Mouse (Mus musculus) cerebellum, postnatal 36 days (tissue): Measurements from ENCODE around the gene Gng7.
A peak's percentile ranks its signal among the peaks of the same experiment; 100 is the strongest.
"Not testable (repeated sequence)": the region's sequence is repeated elsewhere in the genome, so short reads cannot be mapped to it uniquely, and the experiment has no call there.

ENCODE experiments used
- DNase-seq, 2 experiments: peaks; one replicate each; pipeline ENCODE4 v3.0.0; 2021 to 2022; ENCODE audit warnings: mixed read lengths in 2 of 2

Gene Gng7

DNA sequence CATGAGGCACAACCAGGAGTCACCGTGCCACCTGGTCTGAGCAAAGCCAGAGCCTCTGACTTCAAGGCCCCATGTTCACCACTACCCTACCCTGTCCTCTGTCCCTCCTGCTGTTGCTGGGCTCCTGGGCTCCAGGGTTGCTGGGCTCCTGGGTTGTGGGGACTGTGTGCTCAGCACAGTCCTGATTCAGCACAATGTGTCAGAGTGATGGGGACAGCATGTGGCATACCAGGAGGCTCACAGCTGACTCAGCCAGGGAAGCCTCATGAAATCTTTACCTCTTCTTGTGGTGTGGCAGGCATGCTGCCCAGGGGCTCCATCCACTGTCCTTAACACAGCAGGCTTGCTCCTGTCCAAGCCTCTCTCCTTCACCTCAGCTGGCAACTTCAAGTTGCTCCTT is 22.8 kb downstream of the Gng7 start:
- no peak for DNase-seq

DNA sequence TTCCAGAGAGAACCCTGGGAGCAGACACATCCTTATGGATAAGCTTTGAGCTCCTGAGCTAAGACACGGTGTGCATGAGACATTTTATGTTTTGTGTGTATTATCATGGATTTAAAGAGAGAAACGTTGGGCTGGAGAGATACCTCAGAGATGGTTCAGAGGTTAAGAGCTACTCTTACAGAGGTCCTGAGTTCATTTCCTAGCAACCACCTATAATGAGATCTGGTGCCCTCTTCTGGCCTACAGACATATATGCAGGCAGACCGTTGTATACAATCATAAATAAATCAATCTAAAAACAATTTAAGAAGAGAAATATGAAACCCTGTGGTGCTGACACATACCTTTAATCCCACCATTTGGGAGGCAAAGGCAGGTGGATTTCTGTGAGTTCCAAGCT is 23.7 kb downstream of the Gng7 start:
- no peak for DNase-seq

DNA sequence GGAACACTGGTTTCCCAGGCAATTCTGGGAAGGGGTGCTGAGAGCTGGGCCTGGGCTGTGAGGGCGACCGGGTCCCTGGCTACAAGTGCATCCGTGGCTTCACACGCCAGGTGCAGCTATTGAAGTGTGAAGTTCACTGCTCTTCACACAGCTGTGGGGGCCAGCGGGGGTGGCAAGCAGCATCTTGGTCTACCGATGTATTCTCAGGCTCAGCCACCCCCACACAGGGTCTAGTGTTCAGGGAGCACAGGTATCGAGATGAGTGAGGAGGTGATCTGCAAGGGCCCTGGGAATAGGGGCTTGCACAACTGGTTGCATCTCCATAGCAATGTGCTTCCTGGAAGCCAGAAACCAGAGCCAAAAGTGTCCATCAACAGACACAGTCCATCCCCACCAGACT is 24.3 kb downstream of the Gng7 start:
- DNase-seq: no peak

DNA sequence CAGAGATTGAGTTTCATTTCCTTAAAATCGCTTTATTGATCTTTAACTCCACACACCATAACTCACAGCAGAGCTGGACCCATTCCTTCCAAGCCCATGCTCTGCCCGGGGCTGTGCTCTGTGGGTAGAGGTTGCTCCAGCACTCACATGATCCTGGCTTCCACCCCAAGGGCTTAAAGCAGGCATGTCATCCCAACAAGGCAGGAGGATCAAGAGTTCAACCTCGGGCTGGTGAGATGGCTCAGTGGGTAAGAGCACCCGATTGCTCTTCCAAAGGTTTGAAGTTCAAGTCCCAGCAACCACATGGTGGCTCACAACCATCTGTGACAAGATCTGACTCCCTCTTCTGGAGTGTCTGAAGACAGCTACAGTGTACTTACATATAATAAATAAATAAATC is 24.9 kb downstream of the Gng7 start:
- DNase-seq: not testable (repeated sequence)

DNA sequence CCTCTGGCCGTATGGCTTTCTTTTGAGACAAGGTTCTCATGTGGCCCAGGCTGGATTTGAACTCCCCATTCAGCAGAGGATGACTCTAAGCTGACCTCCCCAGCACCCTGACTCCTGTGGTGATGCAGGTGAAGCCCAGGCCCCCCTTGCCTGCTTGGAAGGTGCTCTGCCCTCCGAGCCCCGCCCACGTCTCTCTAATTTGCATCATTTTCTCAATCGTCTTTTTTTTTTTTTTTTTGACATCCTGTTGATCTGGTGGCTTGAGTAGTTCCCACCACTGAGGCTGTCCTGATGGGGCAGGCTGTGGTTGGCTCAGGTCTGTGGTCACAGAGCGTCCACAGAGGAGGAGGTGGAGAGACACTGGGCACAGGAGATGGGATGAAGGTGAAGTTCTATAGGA is 25.3 kb downstream of the Gng7 start:
- no peak for DNase-seq

DNA sequence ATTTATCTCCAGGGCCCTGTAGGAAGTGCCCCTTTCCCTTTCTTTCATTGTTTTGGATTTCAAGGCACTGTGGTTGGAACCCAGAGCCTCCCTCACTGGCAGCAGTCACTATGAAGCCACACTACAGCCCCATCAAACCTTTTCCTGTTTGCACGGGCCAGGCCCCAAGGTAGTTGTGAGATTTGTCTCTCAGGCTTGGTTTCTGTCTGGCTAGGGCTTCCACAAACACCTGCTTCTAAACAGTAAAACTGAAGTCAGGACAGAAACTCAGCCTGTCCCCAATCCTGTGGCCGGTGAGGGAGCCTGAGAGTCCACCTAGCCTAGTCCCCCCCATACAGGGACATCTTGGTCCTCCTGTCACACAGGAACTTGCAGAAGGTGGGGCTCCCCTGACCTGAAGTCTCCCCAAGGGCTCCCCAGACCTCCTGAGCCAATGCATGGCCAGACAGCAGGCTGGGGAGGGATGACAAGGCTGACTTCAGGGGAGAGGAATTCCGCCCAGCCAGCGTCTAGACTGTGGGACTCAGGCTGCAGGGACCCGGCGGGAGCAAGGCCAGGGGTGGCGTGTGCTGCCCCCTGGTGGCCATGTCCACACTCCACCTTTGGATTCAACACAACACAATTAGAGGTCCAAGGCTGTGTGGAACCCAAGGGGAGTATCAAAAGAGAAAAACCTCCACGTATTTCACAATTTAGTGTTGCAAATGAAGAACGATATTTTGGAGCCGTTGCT is 26.9 kb downstream of the Gng7 start:
- DNase-seq: peak; percentile 86 to 89

DNA sequence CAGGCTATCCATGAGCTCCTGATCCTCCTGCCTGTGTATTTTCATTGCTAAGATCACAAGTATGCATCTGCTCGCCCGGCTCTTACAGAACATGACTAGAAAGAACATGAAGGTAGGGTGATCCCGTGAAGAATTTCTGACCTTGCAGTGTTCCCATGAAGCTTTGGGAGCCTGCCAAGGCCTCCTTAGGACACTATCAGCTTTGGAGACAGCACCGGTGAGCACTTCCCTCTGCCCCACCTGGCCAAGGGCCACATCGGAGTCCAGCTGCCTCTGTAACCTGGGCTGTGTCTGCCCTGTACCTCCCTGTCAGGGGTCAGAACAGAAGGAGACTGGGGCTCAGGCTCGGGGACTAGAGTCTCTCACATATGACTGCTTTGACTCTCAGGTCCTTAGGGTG is 28.0 kb downstream of the Gng7 start:
- DNase-seq: no peak

DNA sequence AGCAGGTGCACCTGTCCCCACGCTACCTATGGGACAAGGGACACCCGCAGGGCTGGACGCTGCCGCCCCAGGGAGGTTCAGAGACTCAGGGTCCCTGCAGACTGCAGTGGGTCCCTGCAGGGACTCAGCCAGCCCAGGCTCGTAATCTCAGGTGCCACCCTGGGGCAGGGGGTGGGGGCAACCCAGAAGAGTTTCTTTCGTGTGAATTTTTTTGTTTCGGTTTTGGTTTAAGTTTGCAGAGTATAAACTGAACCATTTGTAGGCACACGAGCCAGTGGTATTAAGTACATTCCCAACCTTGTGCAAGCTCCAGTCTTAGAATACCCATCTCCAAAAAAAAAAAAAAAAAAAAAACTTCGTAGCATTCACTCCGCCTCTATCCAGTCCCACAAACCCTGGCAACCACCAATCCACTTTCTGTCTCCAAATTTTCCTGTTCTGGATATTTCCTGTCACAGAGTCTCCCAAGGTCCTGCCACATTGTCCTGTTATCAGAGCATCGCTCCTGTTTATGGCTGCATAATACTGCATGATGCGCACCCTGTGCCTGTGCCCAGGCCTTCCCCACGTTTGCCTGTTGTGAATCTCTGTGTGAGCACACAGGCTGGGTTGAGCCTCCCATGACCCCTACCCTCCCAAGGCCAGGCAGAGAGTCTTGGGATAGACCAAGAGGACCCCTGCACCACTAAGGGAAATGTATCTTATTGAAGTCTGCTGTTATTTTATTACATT is 28.6 kb downstream of the Gng7 start:
- DNase-seq: no peak

DNA sequence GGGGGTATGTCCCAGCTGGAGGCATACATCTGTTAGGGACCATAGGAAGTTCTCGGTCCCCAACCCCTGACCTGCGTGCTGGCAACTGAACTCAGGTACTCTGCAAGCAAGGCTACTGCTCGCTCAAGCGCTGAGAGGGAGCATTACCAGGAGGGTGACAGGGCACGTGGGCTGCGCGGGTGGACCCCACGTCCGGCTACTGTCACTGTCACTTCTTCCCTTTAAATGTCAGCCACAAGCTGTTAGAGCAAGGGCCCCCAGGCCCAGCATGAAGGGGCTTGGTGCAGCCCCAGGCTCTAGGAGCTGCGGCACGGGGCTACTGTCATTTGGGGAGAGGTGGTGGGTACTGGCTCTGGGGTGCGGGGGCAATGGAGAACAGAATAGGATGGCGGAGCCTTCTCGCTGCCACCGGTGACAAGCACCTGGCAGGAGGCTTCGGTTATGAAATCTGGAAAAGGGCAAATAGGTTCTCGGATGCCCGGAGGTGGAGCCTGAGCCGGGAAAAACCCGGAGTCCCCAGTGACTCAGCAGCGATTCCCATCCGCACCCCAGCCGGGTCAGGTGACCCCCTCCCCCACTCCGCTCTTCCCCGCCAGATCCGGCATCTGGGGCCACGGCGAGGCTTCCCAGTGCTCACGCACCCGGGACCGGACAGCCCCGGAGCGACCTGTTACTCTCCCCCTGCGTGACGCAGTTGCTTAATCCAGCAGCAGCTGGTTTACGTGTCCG is 29.3 kb downstream of the Gng7 start:
- peak; percentile 44 to 62 for DNase-seq

DNA sequence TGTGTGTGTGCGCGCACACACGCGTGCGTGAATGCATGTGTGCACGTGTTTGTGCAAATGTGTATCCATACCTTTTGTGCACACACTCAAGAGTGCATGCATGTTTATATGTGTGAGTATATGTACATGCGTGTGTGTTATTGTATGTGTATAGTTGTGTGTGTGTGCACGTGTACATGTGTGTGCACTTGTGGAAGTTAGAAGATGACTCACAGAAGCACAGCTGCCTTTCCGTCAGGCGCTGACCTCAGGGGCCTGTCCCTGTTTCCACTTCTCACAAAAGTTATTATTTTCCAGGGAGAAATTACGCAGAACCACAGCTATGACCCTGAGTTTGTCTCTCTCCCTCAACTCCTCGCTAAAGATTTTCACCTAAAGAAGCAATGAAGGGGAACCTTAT is 30.5 kb downstream of the Gng7 start:
- no peak for DNase-seq

DNA sequence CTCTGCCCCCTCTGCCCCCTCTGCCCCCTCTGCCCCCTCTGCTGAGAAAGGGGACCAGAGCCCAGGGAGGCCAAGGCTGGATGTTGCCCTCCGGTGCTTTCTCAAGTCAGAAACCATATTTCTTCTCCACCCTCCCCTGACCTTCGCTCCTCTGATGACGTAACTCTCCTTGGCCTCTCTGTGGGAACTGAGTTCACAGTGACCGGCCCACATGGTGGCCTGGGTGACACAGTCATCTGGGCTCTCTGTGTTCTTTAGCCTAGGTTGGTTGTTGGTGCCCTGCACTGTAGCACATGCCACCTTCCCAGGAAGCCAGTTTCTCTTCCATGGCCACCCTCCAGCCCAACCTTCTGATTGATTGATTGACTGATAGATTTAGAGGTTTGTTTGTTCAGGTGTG is 32.4 kb downstream of the Gng7 start:
- DNase-seq: no peak

DNA sequence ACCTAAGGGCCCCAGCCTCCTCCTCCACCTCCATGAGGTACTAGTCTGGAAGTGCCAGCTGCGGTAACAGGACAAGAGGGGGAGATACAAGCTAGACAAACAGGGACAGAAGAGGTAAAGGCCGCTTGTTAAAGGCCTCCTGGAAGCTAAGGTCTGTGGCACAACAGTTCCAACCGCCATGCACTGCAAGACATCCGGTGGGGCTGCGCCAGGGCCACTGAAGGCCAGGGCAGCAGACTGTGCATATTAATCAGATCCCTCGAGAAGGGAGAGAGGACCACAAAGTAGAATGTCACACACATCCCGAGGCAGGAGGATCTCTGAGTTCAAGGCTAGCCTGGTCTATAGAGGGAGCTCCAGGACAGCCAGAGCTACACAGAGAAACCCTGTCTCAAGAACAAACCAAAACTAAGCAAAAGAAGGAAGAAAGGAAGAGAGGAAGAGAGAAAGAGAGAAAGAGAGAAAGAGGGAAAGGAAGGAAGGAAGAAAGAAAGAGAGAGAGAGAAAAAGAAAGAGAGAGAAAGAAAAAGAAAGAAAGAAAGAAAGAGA is 33.1 kb downstream of the Gng7 start:
- no peak for DNase-seq

DNA sequence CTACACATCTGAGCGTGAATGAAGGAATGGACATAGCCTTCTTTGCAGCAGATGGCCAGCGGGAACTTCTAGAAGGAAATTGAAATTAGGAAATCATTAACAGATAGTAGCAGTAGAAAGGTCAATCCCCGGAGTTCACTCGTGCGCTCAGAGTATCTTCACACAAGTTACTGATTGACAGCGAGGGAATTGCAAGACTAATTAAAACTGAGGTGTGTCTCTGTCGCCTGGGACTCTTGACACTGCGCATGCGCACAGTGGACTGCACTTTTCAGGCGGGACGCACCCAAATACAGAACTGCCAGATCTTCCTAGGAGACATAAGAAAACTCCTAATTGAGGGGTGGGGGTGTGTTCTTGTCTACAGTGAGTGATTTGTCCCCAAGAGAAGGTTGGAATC is 39.3 kb downstream of the Gng7 start:
- no peak for DNase-seq

DNA sequence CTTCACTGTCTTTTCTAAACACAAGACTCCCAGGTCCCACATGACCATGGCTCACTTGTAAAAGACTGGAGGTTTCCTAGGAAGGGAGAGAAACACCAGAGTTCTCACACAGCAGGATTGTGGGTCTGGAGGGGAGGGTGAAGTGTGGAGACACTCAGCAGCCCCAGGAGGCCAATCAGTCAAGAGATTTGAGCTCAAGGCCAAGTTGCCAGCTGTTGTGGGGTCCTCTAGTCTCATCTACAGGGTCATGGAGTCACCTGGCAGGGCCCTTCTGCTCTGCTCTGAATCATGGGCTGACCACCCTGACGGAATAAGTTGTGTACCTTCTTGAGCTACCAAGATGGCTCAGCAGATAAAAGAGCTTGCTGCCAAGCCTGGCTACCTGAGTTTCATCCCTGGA is 41.0 kb downstream of the Gng7 start:
- DNase-seq: no peak

DNA sequence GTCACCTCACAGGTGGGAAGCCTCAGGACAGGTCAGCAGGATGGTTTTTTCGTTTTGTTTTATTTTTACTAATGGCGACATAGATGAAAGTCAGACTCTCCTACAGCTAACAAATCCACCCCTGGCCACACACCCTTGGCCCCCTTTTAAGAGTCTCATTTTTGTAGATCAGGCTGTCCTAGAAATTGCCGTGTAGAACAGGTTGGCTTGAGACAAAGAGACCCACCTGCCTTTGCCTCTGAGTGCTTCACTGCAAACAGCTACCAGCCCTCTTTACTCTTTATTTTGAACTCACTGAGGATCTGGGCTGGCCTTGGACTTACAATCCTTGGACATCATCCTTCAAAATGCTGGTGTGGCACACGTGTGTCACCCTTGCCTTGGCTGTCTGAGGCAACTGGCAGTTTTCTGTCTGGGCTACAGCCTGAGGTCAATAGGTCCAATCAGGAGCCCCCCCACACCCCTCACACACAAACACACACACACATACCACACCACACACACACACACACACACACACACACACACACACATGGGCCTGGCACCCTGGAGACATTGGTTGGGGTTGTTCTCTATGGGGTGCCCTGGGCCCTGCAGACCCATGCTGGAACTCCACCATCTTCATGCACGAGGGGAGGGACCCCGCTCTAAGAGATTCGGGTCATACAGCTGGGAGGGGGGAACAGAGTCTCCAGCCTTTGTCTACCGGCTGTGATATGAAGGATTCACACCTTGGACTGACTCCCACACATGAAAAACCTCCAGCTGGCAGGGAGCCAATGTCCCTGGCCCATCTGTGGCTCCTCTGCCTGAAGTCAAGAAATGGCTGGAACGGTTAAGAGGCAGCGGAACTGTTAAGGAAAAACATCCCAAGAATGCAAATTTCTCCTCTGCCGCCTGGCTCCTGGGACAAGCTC is 42.4 kb downstream of the Gng7 start:
- DNase-seq: peak; percentile 84 to 86

DNA sequence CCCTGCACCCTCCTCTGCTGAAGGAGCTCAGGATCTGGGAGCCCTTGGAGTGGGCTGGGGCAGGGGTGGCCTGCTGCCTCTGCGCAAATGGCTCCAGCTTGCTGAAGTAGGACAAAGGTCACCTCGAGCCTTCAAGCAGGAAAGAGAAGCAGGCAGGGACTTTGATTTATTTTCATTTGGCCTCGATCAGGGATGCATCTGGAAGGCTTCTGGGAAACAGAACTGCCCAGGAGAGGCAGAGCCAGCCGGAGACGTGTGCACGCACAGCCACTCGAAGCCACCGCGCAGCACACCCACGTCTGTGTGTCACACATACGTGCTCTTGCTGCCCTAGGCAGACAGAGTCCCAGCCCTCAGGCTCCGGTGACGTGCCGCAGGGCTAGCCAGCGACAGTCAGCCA is 43.2 kb downstream of the Gng7 start:
- no peak for DNase-seq

DNA sequence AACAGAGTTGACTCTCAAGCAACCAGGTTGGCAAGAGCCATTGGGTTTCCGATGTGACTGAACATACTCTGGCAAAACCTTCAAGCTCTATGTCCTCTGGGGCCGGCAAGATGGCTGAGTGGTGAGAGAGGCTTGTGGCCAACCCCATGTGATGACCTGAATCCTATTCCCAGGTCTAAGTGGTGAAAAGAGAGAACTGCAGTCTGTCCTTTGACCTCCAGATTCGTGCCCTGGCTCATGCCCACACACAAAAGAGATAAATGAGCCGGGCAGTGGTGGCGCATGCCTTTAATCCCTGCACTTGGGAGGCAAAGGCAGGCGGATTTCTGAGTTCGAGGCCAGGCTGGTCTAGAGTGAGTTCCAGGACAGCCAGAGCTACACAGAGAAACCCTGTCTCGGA is 44.6 kb downstream of the Gng7 start:
- no peak for DNase-seq

DNA sequence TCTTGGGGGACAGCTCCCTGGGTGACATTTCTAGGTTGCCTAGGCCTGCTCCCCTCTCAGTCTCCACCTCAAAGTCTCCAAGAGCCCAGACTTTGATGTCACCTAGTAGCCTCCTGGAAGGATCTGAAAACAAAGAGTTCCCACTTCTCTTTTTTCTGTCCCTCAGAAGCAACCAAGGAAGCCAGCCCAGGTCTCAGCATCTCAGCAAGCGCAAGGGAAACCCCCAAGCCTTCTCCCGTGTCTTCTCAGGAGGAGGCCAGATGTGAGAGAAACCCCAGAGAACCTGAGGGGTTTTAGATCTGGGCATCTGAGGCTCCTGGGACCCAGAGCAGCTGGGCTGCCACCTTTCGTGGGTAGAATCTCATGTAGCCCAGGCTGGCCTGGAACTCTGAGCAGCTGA is 45.4 kb downstream of the Gng7 start:
- DNase-seq: no peak

DNA sequence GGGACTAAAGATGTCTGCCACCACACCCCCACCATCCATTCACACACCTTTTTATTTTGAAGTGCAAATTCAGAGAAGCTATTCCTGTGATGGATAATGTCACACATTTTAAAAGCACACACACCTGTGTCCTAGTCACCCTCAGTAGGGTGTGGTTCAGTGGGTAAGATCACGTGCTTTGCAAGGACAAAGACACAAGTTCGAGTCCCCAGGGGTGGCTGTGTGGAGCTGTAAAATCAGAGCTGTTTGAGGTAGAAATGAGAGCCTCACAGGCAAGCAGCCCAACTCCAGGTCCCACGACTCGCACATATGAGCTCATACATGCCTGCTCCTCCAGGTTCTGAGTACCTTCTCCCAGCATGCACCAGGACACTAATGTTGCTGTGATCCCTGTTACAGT is 46.6 kb downstream of the Gng7 start:
- DNase-seq: no peak

DNA sequence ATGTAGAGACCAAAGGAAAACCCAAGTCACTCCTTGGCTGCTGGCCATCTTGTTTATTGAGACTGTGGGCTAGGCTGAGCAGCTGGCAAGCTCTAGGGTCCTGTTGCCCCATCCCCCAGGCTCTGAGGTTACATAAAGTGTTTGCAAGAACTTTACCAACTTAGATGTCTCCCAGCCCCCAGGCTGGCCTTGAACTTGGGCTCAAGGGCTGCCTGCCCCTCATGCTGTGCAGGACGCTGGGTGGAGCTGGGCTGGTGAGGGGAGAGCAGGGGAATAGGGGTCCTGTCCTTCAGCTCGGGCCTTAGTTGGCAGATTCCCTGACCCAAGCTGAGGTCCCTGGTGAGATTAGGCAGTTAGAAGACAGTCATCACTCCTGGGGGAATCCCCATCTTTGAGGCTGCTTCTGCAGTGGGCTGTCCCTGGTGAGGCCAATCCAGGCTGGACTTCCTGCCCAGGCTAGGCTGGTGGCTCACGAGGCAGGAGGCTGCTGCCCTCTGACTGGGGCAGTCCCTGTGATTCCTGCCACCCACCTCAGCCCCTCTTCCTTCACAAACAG is 47.6 kb downstream of the Gng7 start:
- no peak for DNase-seq

DNA sequence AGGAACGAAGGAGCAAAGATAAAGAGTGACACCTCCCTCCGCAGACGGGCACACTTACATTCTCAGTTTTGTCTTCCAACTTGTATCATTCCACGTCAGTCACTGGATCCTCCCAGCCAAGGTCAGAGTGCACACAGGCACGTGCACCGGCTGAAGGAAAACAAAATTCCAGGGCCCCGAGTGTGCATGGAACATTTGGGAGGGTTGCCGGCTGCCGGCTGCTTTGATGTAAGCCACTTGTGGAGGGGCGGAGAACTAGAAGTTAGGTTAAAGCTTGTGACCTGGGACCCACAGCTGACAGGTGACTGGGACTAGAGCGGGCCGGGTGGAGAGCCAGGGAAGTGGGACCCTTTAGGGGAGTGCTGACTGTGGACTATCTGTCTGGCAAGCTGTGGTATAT is 48.4 kb downstream of the Gng7 start:
- no peak for DNase-seq
